Mouse (Mus musculus) forebrain, embryonic 16.5 days (tissue): ENCODE measurements around the gene Bak1. TPM values are rescaled to one million over a fixed set of nuclear protein-coding genes. Genes with fewer than 3 reads are reported as not detected.

ENCODE experiments used
- ATAC-seq: fragments of 200-750 bp; cut with Nextera tagmentation; 2 replicates; pipeline ENCODE4 v1.8.0; 2017; ENCODE audit warnings: mild to moderate bottlenecking, moderate library complexity
- H3K27ac ChIP-seq: fragments of 300-500 bp; sonication (generic); 2 replicates; pipeline ENCODE4 v1.5.1; 2014; ENCODE audit warnings: low read length, control low read depth
- H3K27me3 ChIP-seq: fragments of 300-500 bp; sonication (generic); replicated peaks from 2 replicates; pipeline ENCODE4 v1.6.1; 2014; ENCODE audit warnings: low read length; ENCODE audit not compliant: control insufficient read depth, insufficient read depth
- H3K36me3 ChIP-seq: fragments of 300-500 bp; sonication (generic); 2 replicates; pipeline ENCODE4 v1.6.1; 2014; ENCODE audit not compliant: control insufficient read depth, insufficient read depth
- H3K4me1 ChIP-seq: fragments of 300-500 bp; sonication (generic); replicated peaks from 2 replicates; pipeline ENCODE4 v1.6.1; 2014; ENCODE audit warnings: low read length; ENCODE audit not compliant: control insufficient read depth, insufficient read depth
- H3K4me2 ChIP-seq: fragments of 300-500 bp; sonication (generic); 2 replicates; pipeline ENCODE4 v1.6.1; 2014; ENCODE audit warnings: mild to moderate bottlenecking, low read length, control low read depth
- H3K4me3 ChIP-seq: fragments of 300-500 bp; sonication (generic); replicated peaks from 2 replicates; pipeline ENCODE4 v1.5.1; 2014; ENCODE audit warnings: mild to moderate bottlenecking, low read length, control low read depth
- H3K9ac ChIP-seq: fragments of 300-500 bp; sonication (generic); replicated peaks from 2 replicates; pipeline ENCODE4 v1.6.1; 2014; ENCODE audit warnings: low read depth, low read length, control low read depth
- H3K9me3 ChIP-seq: fragments of 300-500 bp; sonication (generic); 2 replicates; pipeline ENCODE4 v1.6.1; 2016; ENCODE audit warnings: low read length; ENCODE audit not compliant: control insufficient read depth
- WGBS: fragments of 180-500 bp; shearing (Covaris S2); extraction: QIAGEN DNeasy Blood & Tissue Kit; methylation state at CpG from one replicate; pipeline ENCODE4 v1.1.7; 2014; 5-methylcytosine and 5-hydroxymethylcytosine counted together
- polyA plus RNA-seq: library from polyadenylated mRNA; unstranded; fragments of >200 nt; fragmentation: Nextera tagmentation; extraction: Ambion mirVana; gene quantifications from 2 replicates; pipeline ENCODE4 v1.2.1, GENCODE M21; 2015

The Bak1 gene
- 2.2 and 2.7 TPM in 2 replicates for polyA plus RNA-seq

DNA sequence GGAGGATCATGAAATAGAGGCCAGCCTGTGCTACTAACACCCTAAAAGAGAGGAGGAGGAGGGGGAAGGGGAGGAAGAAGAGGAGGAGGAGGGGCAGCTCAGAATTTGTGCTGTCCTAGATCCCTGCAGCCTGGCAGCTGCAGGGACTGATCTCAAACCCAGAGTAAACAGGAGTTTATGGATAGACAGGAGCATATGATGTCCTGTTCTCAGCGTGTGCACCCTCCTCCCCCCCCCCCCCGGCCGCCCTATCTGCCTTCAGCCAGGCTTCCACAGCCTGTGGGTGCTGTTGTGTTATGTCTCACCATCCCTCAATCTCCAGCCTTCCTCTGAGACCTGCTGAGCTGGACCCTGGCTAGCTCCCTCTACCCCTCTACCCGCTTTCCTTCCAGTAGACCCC lies at the start of gene Bak1:
Gene Bak1, minus strand, starts transcription at position 101 of the 400 bp plus-strand sequence.
- Histone ChIP-seq H3K4me3 (peak within 1 kb of the TSS; percentile 83), H3K9ac (peak within 1 kb of the TSS; percentile 96), H3K27ac (peak within 1 kb of the TSS; percentile 60), H3K9me3 (no peaks in the 10 kb centered on the region), H3K4me1 (peaks cover 16% of the 10 kb centered on the region), H3K27me3 (no peaks in the 10 kb centered on the region), H3K4me2 (peak within 1 kb of the TSS; percentile 95), H3K36me3 (peaks cover 2% of the 10 kb centered on the region; the same call in 1 of the 2 replicates)
- no peak; the same call in 1 of the 2 replicates for ATAC-seq
- 71% methylated on average over 2 of the region's 4 CpGs for WGBS

DNA sequence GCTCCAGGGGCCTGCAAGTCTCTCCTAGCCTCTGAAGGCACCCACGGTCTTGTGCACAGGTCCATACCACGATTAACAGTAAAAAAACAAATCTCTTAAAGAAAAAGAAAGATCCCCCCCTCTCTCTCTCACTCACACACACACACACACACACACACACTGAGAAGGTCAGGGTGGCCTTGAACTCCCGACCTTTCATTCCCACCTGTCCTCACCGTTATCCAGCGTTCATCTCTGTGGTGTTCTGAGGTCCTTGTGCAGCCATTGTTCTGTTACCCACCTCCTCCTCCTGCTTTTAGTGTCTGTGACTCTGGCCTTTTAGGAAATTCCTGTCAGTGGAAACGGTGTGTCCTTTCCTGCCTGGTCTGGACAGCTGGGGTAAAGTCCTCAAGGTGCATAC lies 49.7 kb upstream of the Bak1 start:
- Histone ChIP-seq H3K9me3 (no peaks in the 10 kb centered on the region), H3K27me3 (no peaks in the 10 kb centered on the region), H3K9ac (no peak overlapping the region), H3K36me3 (no peaks in the 10 kb centered on the region), H3K4me3 (no peak overlapping the region), H3K27ac (no peak overlapping the region), H3K4me1 (no peaks in the 10 kb centered on the region), H3K4me2 (no peak overlapping the region)
- 81% methylated on average over 6 of the region's 6 CpGs for WGBS
- ATAC-seq, result no peak

DNA sequence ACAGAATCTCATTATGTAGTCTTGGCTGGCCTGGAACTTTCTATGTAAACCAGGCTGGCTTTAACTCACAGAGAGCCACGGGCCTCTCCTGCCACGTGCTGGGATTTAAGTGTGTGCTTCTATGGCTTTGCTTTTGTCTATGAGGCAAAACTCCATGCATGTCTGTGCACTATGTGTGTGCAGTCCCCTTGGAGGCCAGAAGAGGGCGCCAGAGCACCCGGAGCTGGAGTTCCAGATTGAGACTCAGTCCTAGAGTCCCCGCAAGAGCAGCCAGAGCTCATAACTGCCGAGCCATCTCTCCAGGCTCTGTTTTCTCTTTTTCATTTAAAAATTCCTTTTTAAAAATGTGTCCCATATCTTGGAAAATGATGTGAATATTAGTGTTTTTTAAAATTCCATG lies 49.1 kb upstream of the Bak1 start:
- no peak overlapping the region for H3K27ac ChIP-seq
- no peak overlapping the region for H3K4me3 ChIP-seq
- H3K9ac ChIP-seq, result no peak overlapping the region
- H3K4me2 ChIP-seq, result no peak overlapping the region
- no peaks in the 10 kb centered on the region for H3K27me3 ChIP-seq
- WGBS, result 83% methylated on average over 6 of the region's 6 CpGs
- H3K36me3 ChIP-seq, result no peaks in the 10 kb centered on the region
- H3K9me3 ChIP-seq, result no peaks in the 10 kb centered on the region
- no peak for ATAC-seq
- no peaks in the 10 kb centered on the region for H3K4me1 ChIP-seq

DNA sequence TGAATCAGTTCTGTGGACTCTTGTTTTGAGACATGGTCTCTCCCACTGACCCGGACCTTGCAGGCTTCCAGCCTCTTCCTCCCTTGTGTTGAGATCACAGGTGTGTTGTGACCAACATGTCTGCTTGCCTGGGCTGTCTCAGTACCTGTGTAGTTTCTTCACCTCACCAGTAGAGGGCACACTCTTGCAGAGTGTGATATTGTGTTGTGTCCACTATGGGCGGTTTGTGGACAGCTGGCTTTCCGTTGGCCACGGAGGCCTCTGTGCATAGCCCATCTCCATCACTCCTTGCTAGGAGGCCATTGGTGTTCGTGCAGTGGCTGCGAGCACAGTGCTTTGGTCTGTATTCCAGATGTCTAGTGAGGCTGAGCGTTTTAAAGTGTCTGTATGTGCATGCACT lies 48.3 kb upstream of the Bak1 start:
- Histone ChIP-seq H3K4me1 (no peaks in the 10 kb centered on the region), H3K9ac (no peak overlapping the region), H3K4me3 (no peak overlapping the region), H3K9me3 (no peaks in the 10 kb centered on the region), H3K36me3 (no peaks in the 10 kb centered on the region), H3K27ac (no peak overlapping the region), H3K4me2 (no peak overlapping the region), H3K27me3 (no peaks in the 10 kb centered on the region)
- WGBS, result 95% methylated on average over 7 of the region's 7 CpGs
- no peak for ATAC-seq

DNA sequence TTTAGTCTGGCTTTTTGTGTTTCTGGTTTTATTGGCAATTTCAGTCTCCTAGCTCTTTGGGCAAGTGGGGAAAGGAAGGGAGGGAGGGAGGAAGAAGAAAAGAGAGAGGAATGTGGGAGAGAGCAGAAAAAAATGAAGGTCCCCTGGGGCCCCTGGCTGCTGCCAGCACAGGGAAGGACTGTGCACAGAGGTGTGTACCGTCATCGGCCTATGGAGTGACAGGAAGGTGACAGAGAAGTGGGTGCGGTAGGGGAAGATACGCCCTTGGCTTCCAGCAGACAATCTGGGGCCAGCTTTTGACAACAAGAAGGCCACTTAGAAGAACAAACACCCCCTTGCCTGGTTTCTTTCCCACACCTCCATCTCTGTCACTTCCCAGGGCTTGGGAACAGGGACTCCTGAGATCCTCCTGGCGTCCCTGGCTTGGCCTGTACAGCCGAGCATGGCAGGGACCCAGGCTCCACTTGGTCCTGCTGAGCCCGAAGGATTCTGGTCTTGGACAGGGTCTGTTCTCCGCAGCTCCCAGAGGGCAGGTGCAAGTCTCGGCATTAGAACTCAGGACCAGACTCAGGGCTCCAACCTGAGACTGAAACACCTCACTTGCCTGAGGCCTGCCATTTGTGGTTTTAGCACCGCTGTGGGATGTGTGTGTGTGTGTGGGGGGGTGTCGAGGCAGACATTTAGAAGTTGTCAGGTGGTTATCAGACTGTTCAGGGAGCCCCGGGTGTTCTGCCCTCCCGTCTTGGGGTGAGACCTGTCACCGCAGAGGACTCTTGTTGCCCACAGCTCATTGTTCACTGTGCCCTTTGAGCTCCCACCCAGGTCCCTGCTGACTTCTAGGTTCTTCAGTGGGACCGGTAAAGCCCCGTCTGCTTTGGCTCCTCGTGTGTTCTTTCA lies 46.3 kb upstream of the Bak1 start:
- no peak overlapping the region for H3K4me3 ChIP-seq
- no peak overlapping the region for H3K9ac ChIP-seq
- ATAC-seq, result no peak
- H3K36me3 ChIP-seq, result no peaks in the 10 kb centered on the region
- WGBS, result 87% methylated on average over 17 of the region's 17 CpGs
- no peak overlapping the region for H3K4me2 ChIP-seq
- H3K4me1 ChIP-seq, result no peaks in the 10 kb centered on the region
- no peaks in the 10 kb centered on the region for H3K9me3 ChIP-seq
- no peak overlapping the region for H3K27ac ChIP-seq
- H3K27me3 ChIP-seq, result no peaks in the 10 kb centered on the region

DNA sequence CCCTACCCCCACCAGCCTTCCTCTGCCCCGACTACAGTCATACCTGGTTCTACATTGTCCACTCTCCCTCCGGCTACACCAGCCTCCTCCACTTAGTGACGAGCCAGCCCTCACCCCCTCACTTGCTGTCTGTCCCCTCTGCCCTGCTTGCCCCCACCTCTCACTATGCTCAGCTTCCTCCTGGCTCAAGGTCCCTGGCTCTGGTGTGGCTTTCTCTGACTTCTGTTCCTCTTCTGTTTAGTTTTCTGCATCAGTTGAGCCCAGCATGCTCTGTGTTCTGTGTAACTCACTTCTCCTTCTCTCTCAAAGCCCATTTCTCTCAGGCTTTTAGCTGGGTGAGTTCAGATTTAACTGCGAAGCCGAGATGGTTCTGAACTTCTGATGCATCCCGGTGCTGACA lies 45.4 kb upstream of the Bak1 start:
- H3K27ac ChIP-seq, result no peak overlapping the region
- H3K4me1 ChIP-seq, result no peaks in the 10 kb centered on the region
- H3K9me3 ChIP-seq, result no peaks in the 10 kb centered on the region
- H3K36me3 ChIP-seq, result no peaks in the 10 kb centered on the region
- H3K9ac ChIP-seq, result no peak overlapping the region
- 70% methylated on average over 6 of the region's 6 CpGs for WGBS
- H3K4me3 ChIP-seq, result no peak overlapping the region
- no peaks in the 10 kb centered on the region for H3K27me3 ChIP-seq
- no peak overlapping the region for H3K4me2 ChIP-seq
- ATAC-seq, result no peak

DNA sequence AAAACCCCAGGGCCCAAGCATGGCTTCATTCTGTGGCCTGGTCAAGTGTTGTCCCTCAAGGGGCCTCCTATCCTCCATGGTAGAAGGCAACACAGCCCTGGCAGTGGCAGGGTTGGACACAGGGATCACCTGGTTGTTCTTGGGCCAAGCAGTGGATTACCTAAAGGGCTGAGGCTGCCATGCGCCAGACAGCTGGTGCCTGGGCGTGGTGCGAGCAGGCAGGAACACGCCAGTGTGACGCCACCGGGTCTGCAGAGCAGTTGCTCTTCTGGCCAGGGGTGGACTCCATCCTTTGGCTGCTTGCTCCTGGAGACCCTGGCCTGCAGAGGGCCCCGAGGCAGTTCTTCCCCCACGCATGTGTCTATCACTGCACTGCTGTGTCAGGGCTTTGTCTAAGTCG lies 45.0 kb upstream of the Bak1 start:
- H3K4me3 ChIP-seq, result no peak overlapping the region

DNA sequence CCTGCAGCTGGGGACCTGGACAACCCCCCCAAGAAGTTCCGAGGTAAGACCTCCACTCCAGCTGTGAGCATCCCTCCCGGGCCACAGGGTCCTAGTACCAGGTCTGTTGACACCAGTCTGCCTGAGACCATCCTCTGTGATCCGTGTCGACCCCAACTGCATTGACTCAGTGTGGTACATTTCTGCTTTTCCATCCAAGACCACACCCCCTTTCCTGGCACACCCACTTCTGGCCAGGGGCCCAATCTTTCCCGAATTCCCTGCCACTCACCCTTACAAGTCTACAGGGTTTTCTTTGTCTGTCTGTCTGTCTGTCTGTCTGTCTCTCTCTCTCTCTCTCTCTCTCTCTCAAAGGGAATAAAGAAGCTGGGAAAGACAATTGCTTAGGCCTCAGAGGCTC lies 44.3 kb upstream of the Bak1 start:
- H3K36me3 ChIP-seq, result no peaks in the 10 kb centered on the region
- no peak overlapping the region for H3K9ac ChIP-seq
- H3K4me1 ChIP-seq, result no peaks in the 10 kb centered on the region
- no peaks in the 10 kb centered on the region for H3K27me3 ChIP-seq
- 77% methylated on average over 5 of the region's 5 CpGs for WGBS
- H3K9me3 ChIP-seq, result no peaks in the 10 kb centered on the region
- no peak overlapping the region for H3K4me2 ChIP-seq
- ATAC-seq, result no peak
- H3K4me3 ChIP-seq, result no peak overlapping the region
- H3K27ac ChIP-seq, result no peak overlapping the region

More for the DNA sequence above, 45.0 kb upstream of the Bak1 start:
- H3K9me3 ChIP-seq, result no peaks in the 10 kb centered on the region
- no peaks in the 10 kb centered on the region for H3K27me3 ChIP-seq
- no peak for ATAC-seq
- no peak overlapping the region for H3K27ac ChIP-seq
- 69% methylated on average over 9 of the region's 9 CpGs for WGBS
- H3K4me1 ChIP-seq, result no peaks in the 10 kb centered on the region
- no peak overlapping the region for H3K4me2 ChIP-seq
- H3K36me3 ChIP-seq, result no peaks in the 10 kb centered on the region
- no peak overlapping the region for H3K9ac ChIP-seq

DNA sequence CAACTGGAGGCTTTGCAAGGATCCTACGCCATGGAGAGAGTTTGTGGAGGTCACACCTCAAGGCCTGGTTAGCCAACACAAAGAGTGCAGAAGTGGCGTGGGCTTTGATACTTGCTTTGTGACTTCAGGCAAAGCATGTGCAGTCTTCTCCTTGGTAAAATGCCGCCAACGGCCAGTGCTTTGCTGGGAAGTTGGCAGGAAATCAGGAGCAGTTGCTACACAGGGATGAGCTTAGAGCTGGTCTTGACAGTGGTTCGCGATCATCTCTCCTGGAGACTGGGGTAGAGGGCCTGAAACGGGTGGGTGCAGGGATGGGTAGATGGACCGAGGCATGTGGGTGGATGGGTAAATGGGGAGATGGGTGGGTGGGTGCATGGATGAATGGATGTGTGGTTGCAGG lies 43.6 kb upstream of the Bak1 start:
- no peaks in the 10 kb centered on the region for H3K36me3 ChIP-seq
- no peak overlapping the region for H3K4me2 ChIP-seq
- no peak for ATAC-seq
- H3K27me3 ChIP-seq, result no peaks in the 10 kb centered on the region
- WGBS, result 95% methylated on average over 8 of the region's 8 CpGs
- no peak overlapping the region for H3K27ac ChIP-seq
- H3K9ac ChIP-seq, result no peak overlapping the region
- H3K4me1 ChIP-seq, result no peaks in the 10 kb centered on the region
- no peak overlapping the region for H3K4me3 ChIP-seq
- no peaks in the 10 kb centered on the region for H3K9me3 ChIP-seq
